Mouse (Mus musculus): ENCODE measurements around the gene Tnxb.

DNA sequence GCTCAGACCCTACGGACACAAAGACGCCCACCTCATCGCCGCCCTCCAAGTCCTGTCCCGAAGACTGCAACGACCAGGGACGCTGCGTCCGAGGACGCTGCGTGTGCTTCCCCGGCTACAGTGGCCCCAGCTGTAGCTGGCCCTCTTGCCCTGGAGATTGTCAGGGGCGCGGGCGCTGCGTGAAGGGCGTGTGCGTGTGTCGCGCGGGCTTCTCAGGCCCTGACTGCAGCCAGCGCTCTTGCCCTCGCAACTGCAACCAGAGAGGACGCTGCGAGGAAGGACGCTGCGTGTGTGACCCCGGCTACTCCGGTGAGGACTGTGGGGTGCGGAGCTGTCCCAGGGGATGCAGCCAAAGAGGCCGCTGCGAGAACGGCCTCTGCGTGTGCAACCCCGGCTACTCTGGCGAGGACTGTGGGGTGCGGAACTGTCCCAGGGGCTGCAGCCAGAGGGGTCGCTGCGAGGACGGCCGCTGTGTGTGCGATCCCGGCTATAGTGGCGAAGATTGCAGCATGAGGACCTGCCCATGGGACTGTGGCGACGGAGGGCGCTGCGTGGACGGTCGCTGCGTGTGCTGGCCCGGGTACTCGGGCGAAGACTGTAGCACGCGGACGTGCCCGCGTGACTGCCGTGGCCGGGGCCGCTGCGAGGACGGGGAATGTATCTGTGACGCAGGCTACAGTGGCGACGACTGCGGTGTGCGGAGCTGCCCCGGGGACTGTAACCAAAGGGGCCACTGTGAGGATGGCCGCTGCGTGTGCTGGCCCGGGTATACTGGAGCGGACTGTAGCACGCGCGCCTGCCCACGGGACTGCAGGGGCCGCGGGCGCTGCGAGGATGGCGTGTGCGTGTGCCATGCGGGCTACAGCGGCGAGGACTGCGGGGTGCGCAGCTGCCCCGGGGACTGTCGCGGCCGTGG is 1.1 kb downstream of the Tnxb start:
- TF ChIP-seq MAFK (IDR thresholded peaks at IDR 0.05; ENCODE audit: insufficient read depth, low read depth, low read length) = no peak
- no peak for TF ChIP-seq HCFC1 (IDR thresholded peaks at IDR 0.05; ENCODE audit: borderline replicate concordance, insufficient read depth, low read length)
- no peak for TF ChIP-seq ZC3H11A (IDR thresholded peaks at IDR 0.05; ENCODE audit: borderline replicate concordance, low read depth, low read length)
- TF ChIP-seq CHD2 (IDR thresholded peaks at IDR 0.05; ENCODE audit: low read depth, low read length) = no peak
- no peak for TF ChIP-seq ZNF384 (IDR thresholded peaks at IDR 0.05; ENCODE audit: low read depth, low read length)
